Mouse (Mus musculus) forebrain, embryonic 14.5 days (tissue): ENCODE measurements at regions not wholly inside any gene's neighbourhood (a gene's known extent, or its start where the extent isn't known, plus 50 kb on each side); places are given as distances from the start of the nearest gene placed in this dataset.

Source experiments
- ATAC-seq: fragments of 200-750 bp; cut with Nextera tagmentation; 2 replicates; pipeline ENCODE4 v1.8.0; 2017; ENCODE audit warnings: mild to moderate bottlenecking, moderate library complexity
- DNase-seq: peaks from one replicate; pipeline ENCODE4 v3.0.0-alpha.2; 2015; ENCODE audit warnings: low spot score
- H3K27ac ChIP-seq: fragments of 300-500 bp; sonication (generic); 2 replicates; pipeline ENCODE4 v1.5.1; 2014; ENCODE audit warnings: low read depth, mild to moderate bottlenecking, control low read depth, low read length, moderate library complexity
- H3K27me3 ChIP-seq: fragments of 300-500 bp; sonication (generic); replicated peaks from 2 replicates; pipeline ENCODE4 v1.6.1; 2014; ENCODE audit warnings: low read length, control low read depth, mixed read lengths; ENCODE audit not compliant: control insufficient read depth, insufficient read depth
- H3K36me3 ChIP-seq: fragments of 300-500 bp; sonication (generic); 2 replicates; pipeline ENCODE4 v1.6.1; 2014; ENCODE audit warnings: low read length, control low read depth; ENCODE audit not compliant: control insufficient read depth, insufficient read depth
- H3K4me1 ChIP-seq: fragments of 300-500 bp; sonication (generic); 2 replicates; pipeline ENCODE4 v1.6.1; 2014; ENCODE audit warnings: antibody characterized with exemption, low read length, control low read depth; ENCODE audit not compliant: control insufficient read depth, insufficient read depth
- H3K4me2 ChIP-seq: fragments of 300-500 bp; sonication (generic); 2 replicates; pipeline ENCODE4 v1.6.1; 2014; ENCODE audit warnings: mild to moderate bottlenecking, control low read depth, low read length
- H3K4me3 ChIP-seq: fragments of 300-500 bp; sonication (generic); 2 replicates; pipeline ENCODE4 v1.5.1; 2014; ENCODE audit warnings: low read depth, low read length, control low read depth
- H3K9ac ChIP-seq: fragments of 300-500 bp; sonication (generic); 2 replicates; pipeline ENCODE4 v1.6.1; 2014; ENCODE audit warnings: mild to moderate bottlenecking, low read length, control low read depth, moderate library complexity
- H3K9me3 ChIP-seq: fragments of 300-500 bp; sonication (generic); replicated peaks from 2 replicates; pipeline ENCODE4 v1.6.1; 2016; ENCODE audit warnings: low read length, control low read depth, mixed read lengths; ENCODE audit not compliant: control insufficient read depth
- WGBS: fragments of 180-500 bp; shearing (Covaris S2); extraction: QIAGEN DNeasy Blood & Tissue Kit; methylation state at CpG from one replicate; pipeline ENCODE4 v1.1.7; 2014; 5-methylcytosine and 5-hydroxymethylcytosine counted together

DNA sequence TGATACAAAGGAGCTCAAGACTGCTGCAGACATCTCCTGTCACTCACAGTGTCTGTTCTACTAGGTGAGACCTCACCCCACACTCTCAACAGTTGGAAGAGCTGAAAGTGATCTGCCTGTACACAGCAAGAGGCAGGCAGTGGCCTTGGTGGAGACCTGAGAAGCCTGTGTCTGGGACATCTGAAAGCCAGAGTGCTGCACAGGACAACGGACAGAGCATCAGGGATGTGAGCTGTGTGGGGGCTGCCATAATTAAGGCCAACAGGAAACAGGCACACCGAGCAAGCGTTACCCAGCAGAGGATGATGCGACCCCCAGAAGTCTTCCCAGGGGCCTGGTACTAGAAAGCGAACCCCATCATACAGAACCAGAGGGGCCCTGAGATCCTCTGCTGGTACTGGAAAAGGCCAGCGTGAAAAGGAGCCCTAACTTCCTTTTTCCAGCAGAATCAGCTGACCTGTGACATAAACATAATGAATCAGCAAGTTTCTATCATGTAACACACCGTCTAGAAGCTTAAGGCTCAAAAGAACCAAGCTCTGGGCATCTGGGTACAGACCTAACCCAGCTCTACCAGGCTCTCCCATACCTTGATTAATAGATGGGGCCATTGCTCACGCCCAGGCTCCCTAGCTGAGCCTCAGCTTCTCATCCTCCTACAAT lies 105.7 kb downstream of the Plxna1 start:
- no peak for DNase-seq
- no peak overlapping the region for H3K27ac ChIP-seq
- ATAC-seq: no peak
- H3K27me3 ChIP-seq: no peaks in the 10 kb centered on the region
- H3K9me3 ChIP-seq: no peaks in the 10 kb centered on the region
- H3K4me1 ChIP-seq: no peaks in the 10 kb centered on the region
- 79% methylated on average over 8 of the region's 8 CpGs for WGBS
- H3K4me3 ChIP-seq: no peak overlapping the region
- H3K36me3 ChIP-seq: no peaks in the 10 kb centered on the region
- H3K9ac ChIP-seq: no peak overlapping the region
- H3K4me2 ChIP-seq: no peak overlapping the region

GRCm38 (mm10) chr6:89257416-89257815 lies 105.0 kb downstream of the Plxna1 start:
- ATAC-seq: no peak
- 88% methylated on average over 6 of the region's 6 CpGs for WGBS
- Histone ChIP-seq H3K27me3 (no peaks in the 10 kb centered on the region), H3K36me3 (no peaks in the 10 kb centered on the region), H3K9ac (no peak overlapping the region), H3K27ac (no peak overlapping the region), H3K4me2 (no peak overlapping the region), H3K4me1 (no peaks in the 10 kb centered on the region), H3K4me3 (no peak overlapping the region), H3K9me3 (no peaks in the 10 kb centered on the region)
- DNase-seq: no peak

- Histone ChIP-seq H3K4me2 (no peak overlapping the region), H3K27ac (no peak overlapping the region), H3K9me3 (no peaks in the 10 kb centered on the region), H3K9ac (no peak overlapping the region), H3K27me3 (no peaks in the 10 kb centered on the region), H3K4me3 (no peak overlapping the region), H3K4me1 (no peaks in the 10 kb centered on the region), H3K36me3 (no peaks in the 10 kb centered on the region)
- WGBS: 82% methylated on average over 4 of the region's 4 CpGs
- DNase-seq (no peak), ATAC-seq (no peak)
Measured at GRCm38 (mm10) chr6:89258140-89258539, 104.3 kb downstream of the Plxna1 start.

- H3K4me1 ChIP-seq: no peaks in the 10 kb centered on the region
- no peaks in the 10 kb centered on the region for H3K9me3 ChIP-seq
- no peak overlapping the region for H3K27ac ChIP-seq
- ATAC-seq: no peak
- no peak overlapping the region for H3K4me2 ChIP-seq
- no peak for DNase-seq
- no peak overlapping the region for H3K4me3 ChIP-seq
- H3K36me3 ChIP-seq: no peaks in the 10 kb centered on the region
- no peaks in the 10 kb centered on the region for H3K27me3 ChIP-seq
- no peak overlapping the region for H3K9ac ChIP-seq
- 76% methylated on average over 11 of the region's 11 CpGs for WGBS
Measured at GRCm38 (mm10) chr6:89259406-89259994, 102.9 kb downstream of the Plxna1 start.

DNA sequence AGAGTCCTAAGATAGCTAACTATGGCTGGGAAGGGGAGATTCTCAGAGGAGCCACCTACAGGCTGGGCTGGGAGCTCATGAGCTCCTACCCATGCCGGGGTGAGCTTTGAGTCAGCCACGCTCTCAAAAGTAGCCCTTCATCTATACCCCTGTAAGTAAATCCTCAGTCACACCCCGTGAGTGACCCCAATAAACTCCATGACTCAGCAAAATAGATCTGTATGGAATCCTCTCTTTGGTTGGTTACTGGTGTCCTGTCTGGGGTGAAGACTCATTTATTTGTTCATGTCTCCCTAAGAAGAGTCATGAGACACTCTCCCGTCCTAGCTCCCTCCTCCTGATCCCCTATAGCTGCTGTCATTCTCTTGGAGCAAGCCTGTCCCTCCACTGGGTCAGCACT lies 99.5 kb downstream of the Plxna1 start:
- Histone ChIP-seq H3K4me2 (no peak overlapping the region), H3K9me3 (no peaks in the 10 kb centered on the region), H3K4me3 (no peak overlapping the region), H3K27ac (no peak overlapping the region), H3K9ac (no peak overlapping the region), H3K27me3 (no peaks in the 10 kb centered on the region), H3K4me1 (no peaks in the 10 kb centered on the region), H3K36me3 (no peaks in the 10 kb centered on the region)
- WGBS: 80% methylated on average over 4 of the region's 4 CpGs
- ATAC-seq (no peak), DNase-seq (no peak)

DNA sequence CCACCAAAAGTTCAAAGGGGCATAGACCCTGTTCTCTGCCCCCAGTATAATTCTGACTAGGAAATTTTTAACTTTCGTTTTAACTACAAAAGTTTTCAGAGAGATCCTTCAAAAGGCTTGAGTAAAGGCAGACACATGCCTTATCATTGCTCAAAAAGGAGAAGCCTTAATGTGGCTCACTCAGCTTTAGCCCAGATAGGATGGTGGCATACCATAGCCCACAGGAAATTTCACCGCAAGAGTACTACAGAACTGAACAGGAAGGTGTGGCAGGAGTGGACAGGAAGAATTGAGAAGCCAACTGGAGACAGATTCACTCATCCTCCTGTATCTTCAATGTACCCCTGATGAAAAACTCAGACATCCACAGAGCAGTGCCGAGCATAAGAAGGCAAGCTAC lies 97.1 kb downstream of the Plxna1 start:
- no peaks in the 10 kb centered on the region for H3K9me3 ChIP-seq
- no peak overlapping the region for H3K27ac ChIP-seq
- no peak overlapping the region for H3K4me2 ChIP-seq
- H3K27me3 ChIP-seq: no peaks in the 10 kb centered on the region
- no peaks in the 10 kb centered on the region for H3K4me1 ChIP-seq
- H3K36me3 ChIP-seq: no peaks in the 10 kb centered on the region
- no peak overlapping the region for H3K4me3 ChIP-seq
- DNase-seq (no peak), ATAC-seq (no peak)
- no peak overlapping the region for H3K9ac ChIP-seq
- 86% methylated on average over 3 of the region's 3 CpGs for WGBS
